Mouse (Mus musculus) hindbrain, embryonic 14.5 days (tissue): ENCODE results near the gene Cdk11b. TPM values are rescaled to one million over a fixed set of nuclear protein-coding genes. Genes with fewer than 3 reads are reported as not detected.

Source experiments
- ATAC-seq: fragments of 200-750 bp; cut with Nextera tagmentation; 2 replicates; pipeline ENCODE4 v1.8.0; 2017; ENCODE audit warnings: moderate number of reproducible peaks, mild to moderate bottlenecking, moderate TSS enrichment, moderate library complexity; ENCODE audit not compliant: low FRiP score
- DNase-seq: peaks from one replicate; pipeline ENCODE4 v3.0.0-alpha.2; 2015; ENCODE audit warnings: low spot score
- H3K27ac ChIP-seq: fragments of 300-500 bp; sonication (generic); 2 replicates; pipeline ENCODE4 v1.5.1; 2014; ENCODE audit warnings: mild to moderate bottlenecking, moderate library complexity
- H3K27me3 ChIP-seq: fragments of 300-500 bp; sonication (generic); 2 replicates; pipeline ENCODE4 v1.6.1; 2014; ENCODE audit warnings: mild to moderate bottlenecking, low read length, mixed read lengths; ENCODE audit not compliant: control insufficient read depth, insufficient read depth
- H3K36me3 ChIP-seq: fragments of 300-500 bp; sonication (generic); replicated peaks from 2 replicates; pipeline ENCODE4 v1.6.1; 2014; ENCODE audit not compliant: control insufficient read depth, insufficient read depth
- H3K4me1 ChIP-seq: fragments of 300-500 bp; sonication (generic); replicated peaks from 2 replicates; pipeline ENCODE4 v1.6.1; 2014; ENCODE audit warnings: antibody characterized with exemption, low read length, mixed read lengths; ENCODE audit not compliant: control insufficient read depth, insufficient read depth
- H3K4me2 ChIP-seq: fragments of 300-500 bp; sonication (generic); replicated peaks from 2 replicates; pipeline ENCODE4 v1.6.1; 2014; ENCODE audit warnings: mild to moderate bottlenecking, moderate library complexity
- H3K4me3 ChIP-seq: fragments of 300-500 bp; sonication (generic); replicated peaks from 2 replicates; pipeline ENCODE4 v1.5.1; 2014; ENCODE audit warnings: mild to moderate bottlenecking, low read length
- H3K9ac ChIP-seq: fragments of 300-500 bp; sonication (generic); 2 replicates; pipeline ENCODE4 v1.6.1; 2014
- H3K9me3 ChIP-seq: fragments of 300-500 bp; sonication (generic); 2 replicates; pipeline ENCODE4 v1.6.1; 2016; ENCODE audit warnings: low read length; ENCODE audit not compliant: control insufficient read depth
- WGBS: fragments of 180-500 bp; shearing (Covaris S2); extraction: QIAGEN DNeasy Blood & Tissue Kit; methylation state at CpG from one replicate; pipeline ENCODE4 v1.1.7; 2014; 5-methylcytosine and 5-hydroxymethylcytosine counted together
- polyA plus RNA-seq: library from polyadenylated mRNA; unstranded; fragments of >200 nt; fragmentation: Nextera tagmentation; extraction: Ambion mirVana; gene quantifications from 2 replicates; pipeline ENCODE4 v1.2.1, GENCODE M21; 2014

The Cdk11b gene
- polyA plus RNA-seq, 1 experiment from 2014 or later = 43.2 TPM

GRCm38 (mm10) chr4:155591012-155591719, 33.5 kb upstream of the Cdk11b start:
- no peak overlapping the region for H3K27ac ChIP-seq
- H3K36me3 ChIP-seq = peaks cover 52% of the 10 kb centered on the region
- no peaks in the 10 kb centered on the region for H3K4me1 ChIP-seq
- no peak for DNase-seq
- H3K4me3 ChIP-seq = no peak overlapping the region
- H3K9ac ChIP-seq = no peak overlapping the region
- no peaks in the 10 kb centered on the region for H3K27me3 ChIP-seq
- no peaks in the 10 kb centered on the region for H3K9me3 ChIP-seq
- no peak overlapping the region for H3K4me2 ChIP-seq
- no peak for ATAC-seq
- 90% methylated on average over 7 of the region's 7 CpGs for WGBS

- no peak overlapping the region for H3K9ac ChIP-seq
- no peak overlapping the region for H3K27ac ChIP-seq
- WGBS = 60% methylated on average over 1 of the region's 1 CpGs
- DNase-seq (no peak), ATAC-seq (no peak)
- H3K4me2 ChIP-seq = no peak overlapping the region
- no peaks in the 10 kb centered on the region for H3K4me1 ChIP-seq
- H3K36me3 ChIP-seq = peaks cover 26% of the 10 kb centered on the region
- no peaks in the 10 kb centered on the region for H3K27me3 ChIP-seq
- no peak overlapping the region for H3K4me3 ChIP-seq
- no peaks in the 10 kb centered on the region for H3K9me3 ChIP-seq
Measured at GRCm38 (mm10) chr4:155593780-155594179, 30.9 kb upstream of the Cdk11b start.

- ATAC-seq (no peak), DNase-seq (no peak)
- Histone ChIP-seq H3K4me2 (no peak overlapping the region), H3K9me3 (no peaks in the 10 kb centered on the region), H3K36me3 (peaks cover 6% of the 10 kb centered on the region; the same call in 1 of the 2 replicates), H3K4me3 (no peak overlapping the region), H3K4me1 (0 out of 2 replicates have a peak, but pooled peaks cover 4% of the 10 kb centered on the region), H3K9ac (no peak overlapping the region), H3K27ac (no peak overlapping the region), H3K27me3 (no peaks in the 10 kb centered on the region)
- WGBS = 86% methylated on average over 3 of the region's 3 CpGs
Measured at GRCm38 (mm10) chr4:155595777-155596176, 28.9 kb upstream of the Cdk11b start.

- H3K4me1 ChIP-seq = 0 out of 2 replicates have a peak, but pooled peaks cover 4% of the 10 kb centered on the region
- no peak overlapping the region for H3K27ac ChIP-seq
- WGBS = 83% methylated on average over 5 of the region's 5 CpGs
- H3K4me2 ChIP-seq = no peak overlapping the region
- no peaks in the 10 kb centered on the region for H3K27me3 ChIP-seq
- no peak for DNase-seq
- H3K4me3 ChIP-seq = no peak overlapping the region
- no peaks in the 10 kb centered on the region for H3K36me3 ChIP-seq
- H3K9me3 ChIP-seq = no peaks in the 10 kb centered on the region
- ATAC-seq = no peak
- no peak overlapping the region for H3K9ac ChIP-seq
Measured at GRCm38 (mm10) chr4:155596606-155597005, 28.0 kb upstream of the Cdk11b start.

DNA sequence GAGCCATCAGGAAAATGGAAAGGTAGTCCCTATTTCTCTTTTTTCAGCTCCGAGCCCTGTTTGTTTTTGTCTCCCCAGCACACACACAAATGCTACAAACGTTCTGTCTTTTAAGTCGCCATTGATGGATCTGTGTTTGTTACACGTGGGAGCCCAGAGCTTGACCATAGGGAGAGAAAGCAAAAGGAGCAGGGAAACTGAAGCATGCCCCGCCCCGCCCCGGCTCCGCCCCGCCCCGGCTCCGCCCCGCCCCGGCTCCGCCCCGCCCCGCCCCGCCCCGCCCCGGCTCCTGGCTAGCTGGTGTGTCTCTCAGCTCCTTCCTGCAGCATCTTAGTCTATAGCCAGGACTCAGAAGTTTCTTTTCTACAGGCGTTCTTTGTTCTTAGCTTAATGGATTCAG, 26.1 kb upstream of the Cdk11b start:
- H3K9me3 ChIP-seq = no peaks in the 10 kb centered on the region
- no peak for ATAC-seq
- WGBS = 24% methylated on average over 16 of the region's 20 CpGs

GRCm38 (mm10) chr4:155599901-155600825, 24.5 kb upstream of the Cdk11b start:
- peak overlapping the region; percentile 96 for H3K4me3 ChIP-seq
- peak overlapping the region; percentile 86 for H3K4me2 ChIP-seq
- H3K9me3 ChIP-seq = no peaks in the 10 kb centered on the region
- no peak for ATAC-seq
- WGBS = 88% methylated on average over 10 of the region's 11 CpGs
- DNase-seq = no peak
- H3K36me3 ChIP-seq = peaks cover 4% of the 10 kb centered on the region
- peaks cover 14% of the 10 kb centered on the region; the same call in 1 of the 2 replicates for H3K4me1 ChIP-seq
- peak overlapping the region; percentile 95 for H3K9ac ChIP-seq
- peak overlapping the region; percentile 100 for H3K27ac ChIP-seq
- H3K27me3 ChIP-seq = no peaks in the 10 kb centered on the region

More for the DNA sequence above, 26.1 kb upstream of the Cdk11b start:
- Histone ChIP-seq H3K27ac (no peak overlapping the region), H3K27me3 (no peaks in the 10 kb centered on the region), H3K4me1 (peaks cover 14% of the 10 kb centered on the region; the same call in 1 of the 2 replicates), H3K4me2 (no peak overlapping the region), H3K4me3 (no peak overlapping the region), H3K9ac (no peak overlapping the region), H3K36me3 (no peaks in the 10 kb centered on the region)
- DNase-seq = no peak

DNA sequence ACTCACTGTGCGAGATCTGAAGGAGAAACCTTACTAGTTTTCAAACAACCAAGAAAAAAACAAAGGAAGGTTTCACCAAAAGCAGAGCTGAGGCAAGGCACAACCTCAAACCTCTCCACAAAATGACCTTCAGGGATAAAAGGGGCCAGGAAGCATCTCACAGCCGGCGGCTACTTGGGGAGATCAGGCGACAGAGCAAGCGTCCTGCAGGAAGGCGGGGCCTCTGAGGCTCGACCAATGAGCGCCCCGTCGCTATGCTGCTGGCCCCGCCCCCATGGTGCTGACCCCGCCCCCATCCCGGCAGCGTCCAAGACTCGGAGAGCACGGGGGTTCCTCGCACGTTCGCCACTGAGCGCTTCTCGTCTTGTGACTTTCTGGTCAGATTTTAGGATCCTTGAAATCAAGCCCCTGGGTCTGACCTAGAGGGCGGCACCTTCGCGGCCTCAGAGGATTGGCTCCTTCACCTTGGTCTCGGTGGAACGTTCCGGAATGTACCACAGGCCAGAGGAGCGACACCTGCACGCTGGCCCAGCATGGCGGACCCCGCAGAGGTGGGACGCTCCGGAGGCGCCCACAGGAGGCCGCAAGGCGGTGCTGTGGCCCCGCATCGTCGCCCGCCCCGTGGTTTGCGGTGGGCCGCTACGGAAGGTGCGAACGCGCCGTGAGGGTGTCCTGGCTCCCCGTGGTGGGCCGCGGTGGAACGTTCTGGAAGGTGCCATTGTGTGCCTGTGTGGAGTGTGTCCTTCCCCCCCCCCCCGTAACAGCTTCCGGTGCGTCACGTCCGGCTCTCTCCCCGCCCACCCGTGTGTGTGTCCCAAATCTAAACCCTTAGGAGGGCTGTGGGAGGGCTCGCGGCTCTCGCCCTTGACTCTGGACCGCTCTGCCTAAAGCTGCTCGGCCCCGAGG, 23.3 kb upstream of the Cdk11b start, which contains the start of gene Slc35e2:
Slc35e2 (plus strand) TSS at position 326 of the 906 bp plus-strand sequence.
- H3K9me3 ChIP-seq = no peaks in the 10 kb centered on the region
- WGBS = under 1% methylated on average over 58 of the region's 65 CpGs
- peak; percentile 95 for ATAC-seq

DNA sequence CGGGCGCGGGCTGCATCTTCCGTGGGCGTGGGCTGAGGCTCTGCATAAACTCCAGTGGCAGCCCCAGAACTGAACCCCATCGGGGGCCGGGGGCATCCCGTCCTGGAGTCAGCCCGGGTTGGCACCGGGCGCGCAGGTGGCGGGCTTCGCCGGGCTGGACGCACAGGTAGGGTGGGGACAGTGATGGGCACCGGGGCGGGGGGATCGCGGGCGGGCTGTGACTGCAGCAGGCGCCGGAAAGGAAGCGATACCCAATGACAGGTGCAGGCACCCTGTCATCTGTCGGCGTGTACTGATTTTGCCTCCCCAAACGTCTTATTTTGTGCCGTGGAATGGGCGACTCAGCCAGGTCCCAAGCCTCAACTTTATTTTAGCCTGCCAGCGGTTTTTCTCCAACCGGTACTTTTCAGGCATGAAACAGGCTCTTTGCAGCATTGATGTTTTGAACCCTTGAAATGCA, 22.6 kb upstream of the Cdk11b start:
- DNase-seq (no peak), ATAC-seq (no peak)

More for the DNA sequence above, 23.3 kb upstream of the Cdk11b start, which contains the start of gene Slc35e2:
- Histone ChIP-seq H3K4me3 (peak within 1 kb of the TSS; percentile 96), H3K27ac (peak within 1 kb of the TSS; percentile 100), H3K4me2 (peak within 1 kb of the TSS; percentile 86), H3K27me3 (no peaks in the 10 kb centered on the region), H3K36me3 (peaks cover 11% of the 10 kb centered on the region), H3K9ac (peak within 1 kb of the TSS; percentile 95), H3K4me1 (peaks cover 14% of the 10 kb centered on the region; the same call in 1 of the 2 replicates)
- DNase-seq = peak; percentile 92

More for the DNA sequence above, 22.6 kb upstream of the Cdk11b start:
- H3K9ac ChIP-seq = peak overlapping the region; percentile 95
- H3K4me2 ChIP-seq = peak overlapping the region; percentile 86
- peaks cover 11% of the 10 kb centered on the region for H3K36me3 ChIP-seq
- 2% methylated on average over 31 of the region's 31 CpGs for WGBS
- peak overlapping the region; percentile 100 for H3K27ac ChIP-seq
- H3K4me3 ChIP-seq = peak overlapping the region; percentile 96
- H3K27me3 ChIP-seq = no peaks in the 10 kb centered on the region
- H3K4me1 ChIP-seq = peaks cover 14% of the 10 kb centered on the region; the same call in 1 of the 2 replicates
- H3K9me3 ChIP-seq = no peaks in the 10 kb centered on the region
